Mouse (Mus musculus): ENCODE results near the gene Acp1.

Acp1 gene

GRCm38 (mm10) chr12:30911261-30912047 lies at the start of gene Acp1, which contains the start of gene Sh3yl1:
Acp1 (minus strand) TSS chr12:30911589.
Sh3yl1 (plus strand) TSS chr12:30911668.
- peak; percentile 96 for DNase-seq

DNA sequence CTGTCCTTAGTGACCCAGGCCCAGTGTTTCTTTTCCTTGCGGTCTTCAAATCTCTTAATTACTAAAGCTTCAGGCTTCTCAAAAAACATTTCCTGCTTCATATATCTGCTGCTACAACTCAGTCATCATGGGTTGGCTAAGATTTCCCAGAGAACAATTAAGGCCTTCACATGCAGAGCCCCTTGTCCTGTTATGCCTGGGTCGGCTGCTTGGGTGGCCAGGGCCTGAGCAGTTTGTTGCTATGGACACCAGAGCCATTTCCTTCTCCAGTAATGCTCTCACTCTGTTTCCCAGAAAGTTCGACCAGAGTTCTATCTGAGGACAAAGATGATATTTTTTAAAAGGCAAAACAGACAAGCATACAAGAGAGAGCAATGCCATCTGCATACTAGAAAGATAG lies 32.8 kb upstream of the Acp1 start:
- DNase-seq = no peak

DNA sequence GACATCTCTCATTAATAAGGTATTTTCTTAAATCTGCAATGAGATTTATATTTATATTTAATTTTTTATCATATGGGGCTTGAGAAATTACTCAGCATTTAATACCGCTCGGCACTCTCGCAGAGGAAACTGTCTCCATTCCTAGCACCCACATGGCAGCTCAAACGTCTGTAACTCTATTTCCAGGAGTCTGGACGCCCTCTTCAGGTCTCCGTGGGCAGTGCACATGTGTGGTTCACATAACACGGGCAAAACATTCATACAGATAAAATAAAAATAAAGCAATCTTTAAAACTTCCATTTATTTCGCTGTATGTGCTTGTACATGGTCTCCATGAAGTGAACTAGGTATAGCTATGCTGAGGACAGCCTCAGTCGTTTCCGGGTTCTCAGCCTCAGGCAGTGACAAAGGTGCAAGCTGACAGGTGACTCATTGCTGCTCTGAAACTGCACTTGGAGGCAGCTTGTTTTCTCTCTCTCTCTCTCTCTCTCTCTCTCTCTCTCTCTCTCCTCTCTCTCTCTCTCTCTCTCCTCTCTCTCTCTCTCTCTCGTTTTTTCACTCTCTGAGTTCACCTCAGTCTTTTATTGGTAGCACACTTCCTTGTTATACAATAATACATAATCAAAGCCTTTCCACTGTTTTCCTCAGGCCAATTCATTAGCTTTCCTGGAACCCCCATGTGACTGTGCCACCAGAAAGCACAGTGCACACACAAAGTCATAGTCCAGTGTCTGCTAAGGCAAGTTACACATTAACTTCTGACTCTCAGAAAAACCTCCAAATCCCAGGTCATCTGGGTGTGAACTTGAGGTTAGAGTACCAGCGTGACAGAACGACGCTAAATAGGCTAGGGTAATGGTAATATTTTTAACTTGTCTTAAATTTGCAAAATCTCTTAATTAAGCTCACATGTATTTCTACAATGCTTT lies 31.9 kb upstream of the Acp1 start:
- DNase-seq = no peak

GRCm38 (mm10) chr12:30936899-30937298 lies 25.5 kb upstream of the Acp1 start:
- no peak for DNase-seq

DNA sequence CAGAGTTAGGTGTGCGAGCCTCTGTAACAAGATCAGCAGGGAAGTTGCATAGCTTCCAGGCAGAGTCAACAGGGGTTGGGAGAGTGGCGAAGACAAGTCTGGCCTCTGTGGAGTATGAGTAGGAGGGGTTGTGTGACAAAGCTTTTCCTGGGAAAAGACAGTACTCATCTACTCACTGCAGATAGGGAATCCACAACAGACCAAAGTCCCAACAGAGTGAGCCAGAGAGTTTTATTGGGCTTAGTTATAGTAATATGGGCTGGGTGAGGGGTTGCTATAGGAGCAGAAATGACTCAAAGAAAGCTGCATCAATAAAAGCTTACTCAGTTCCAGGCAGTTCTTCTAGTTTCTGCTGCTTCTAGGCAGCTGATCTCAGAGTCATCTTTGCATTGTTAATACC lies 21.9 kb upstream of the Acp1 start:
- DNase-seq = no peak

DNA sequence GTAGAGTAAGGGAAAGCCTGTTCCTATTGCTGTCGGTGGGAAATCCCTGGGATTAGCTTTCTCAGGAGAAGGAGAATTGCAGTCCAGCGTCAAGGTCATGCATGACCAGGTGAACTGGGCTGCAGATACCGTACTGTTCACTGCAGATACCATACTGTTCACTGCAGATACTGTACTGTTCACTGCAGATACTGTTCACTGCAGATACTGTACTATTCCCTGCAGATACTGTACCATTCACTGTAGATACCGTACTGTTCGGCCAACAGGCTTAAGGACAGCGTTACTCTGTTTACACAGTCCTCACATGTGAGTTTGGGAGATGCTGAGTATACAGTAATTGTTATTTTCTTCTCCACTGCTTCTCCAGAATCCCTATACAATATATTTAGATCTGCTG lies 16.8 kb upstream of the Acp1 start:
- no peak for DNase-seq

GRCm38 (mm10) chr12:30922401-30922800 lies 11.0 kb upstream of the Acp1 start:
- no peak for DNase-seq

GRCm38 (mm10) chr12:30912840-30913239 lies 1.5 kb upstream of the Acp1 start:
- DNase-seq = no peak

- DNase-seq = peak; percentile 72
These were observed 626 bp upstream of the Acp1 start for GRCm38 (mm10) chr12:30912048-30912381.

DNA sequence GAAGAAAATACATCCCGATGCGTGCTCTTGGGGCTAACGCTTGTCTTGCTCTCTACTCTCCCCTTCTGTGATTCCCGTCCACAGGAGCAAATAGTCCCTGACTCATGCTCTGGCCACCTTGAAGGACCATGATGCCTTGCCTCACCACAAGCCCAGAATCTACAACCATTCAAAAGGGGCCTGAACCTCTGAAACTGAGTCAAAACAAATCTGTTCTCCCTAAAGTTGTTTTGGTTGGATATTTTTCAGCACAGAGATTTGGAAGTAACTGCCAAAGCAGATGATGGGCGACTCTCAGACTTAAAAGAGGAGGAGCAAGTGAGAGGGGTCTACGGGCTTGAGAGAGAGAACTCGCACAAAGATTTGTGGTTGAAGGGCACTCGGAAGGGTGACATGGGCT lies 529 bp downstream of the Acp1 start:
- no peak for DNase-seq

- DNase-seq = no peak
These were observed 1.5 kb downstream of the Acp1 start for GRCm38 (mm10) chr12:30909881-30910280.

- no peak for DNase-seq
These were observed 2.7 kb downstream of the Acp1 start for GRCm38 (mm10) chr12:30908658-30909057.

GRCm38 (mm10) chr12:30897039-30897438 lies 14.3 kb downstream of the Acp1 start:
- DNase-seq = no peak

- no peak for DNase-seq
These were observed 20.0 kb downstream of the Acp1 start for GRCm38 (mm10) chr12:30891438-30891837.

- DNase-seq = peak; percentile 75
These were observed 21.3 kb downstream of the Acp1 start for GRCm38 (mm10) chr12:30890067-30890466.

- DNase-seq = no peak
These were observed 23.4 kb downstream of the Acp1 start for GRCm38 (mm10) chr12:30888003-30888402.

- no peak for DNase-seq
These were observed 25.5 kb downstream of the Acp1 start for GRCm38 (mm10) chr12:30885891-30886290.

- no peak for DNase-seq
These were observed 26.7 kb downstream of the Acp1 start for GRCm38 (mm10) chr12:30884622-30885230.

- peak; percentile 4 for DNase-seq
These were observed 27.3 kb downstream of the Acp1 start, which contains the start of gene Alkal2 for GRCm38 (mm10) chr12:30883986-30884621. Alkal2 (plus strand) TSS chr12:30884322.

- no peak for DNase-seq
These were observed 27.8 kb downstream of the Acp1 start for GRCm38 (mm10) chr12:30883592-30883985.

DNA sequence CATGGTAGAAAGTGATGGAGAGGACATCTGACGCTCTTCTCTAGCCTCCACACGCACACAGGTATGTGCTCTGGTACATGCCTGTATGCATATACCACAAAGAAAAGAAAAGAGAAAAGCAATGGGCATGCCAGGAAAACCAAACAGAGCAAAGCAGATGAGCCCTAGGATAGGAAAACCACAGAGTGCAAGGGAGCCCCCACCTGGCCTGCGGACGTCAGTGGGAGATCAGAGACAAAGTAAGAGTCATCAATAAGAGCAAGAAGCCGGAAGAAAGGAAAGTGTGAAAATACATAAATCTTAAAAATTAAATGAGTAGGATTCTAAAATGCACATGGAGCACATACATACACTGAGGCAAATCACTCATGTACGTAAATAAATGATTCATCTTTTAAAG lies 31.9 kb downstream of the Acp1 start:
- no peak for DNase-seq

DNA sequence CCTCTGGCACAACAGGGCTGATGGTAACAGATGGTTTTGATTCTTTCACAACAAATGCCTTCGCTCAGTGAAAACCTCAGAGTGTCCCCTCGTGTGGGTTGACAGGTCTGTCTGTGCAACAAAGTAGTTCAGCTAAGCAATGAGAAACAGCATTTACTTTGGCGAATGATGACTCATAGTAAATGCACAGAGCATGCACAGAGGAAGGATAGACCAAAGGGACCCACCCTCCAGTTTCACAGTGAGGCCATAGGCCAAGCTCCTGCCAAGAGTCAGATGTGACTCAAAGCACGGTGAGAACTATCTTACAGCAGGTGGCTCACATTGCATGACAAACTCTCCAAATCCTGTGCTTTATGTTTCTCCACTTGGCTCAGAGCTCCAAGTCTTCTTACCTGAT lies 45.6 kb downstream of the Acp1 start:
- no peak for DNase-seq

DNA sequence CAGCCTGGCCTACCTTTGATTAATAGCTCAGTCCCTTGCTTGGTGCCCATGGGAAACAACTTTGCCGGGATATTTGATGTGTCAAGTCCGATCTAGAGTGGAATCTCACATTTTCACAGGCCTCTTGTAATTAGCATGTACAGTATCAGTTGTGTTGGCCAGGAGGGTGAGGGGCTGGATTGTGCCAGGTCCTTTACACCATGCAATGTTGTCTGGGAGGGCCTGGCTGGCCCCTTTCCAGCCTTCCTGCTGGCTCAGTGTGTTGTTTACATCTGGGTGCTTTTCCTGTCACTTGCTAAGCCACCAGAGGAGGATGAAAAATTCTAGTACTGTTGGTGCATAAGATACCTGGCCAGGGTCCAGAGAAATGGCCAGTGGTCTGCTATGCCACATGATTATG lies 47.0 kb downstream of the Acp1 start:
- DNase-seq = peak; percentile 59

Measured in lung, postnatal 10 days (tissue).